8 mouse cellular contexts compared by ENCODE assay signal in genomic region chr6:48627511-48627924, GRCm38 (mm10). TPM values are rescaled to one million over a fixed set of nuclear protein-coding genes. Genes with fewer than 3 reads are reported as not detected.
DNase-seq lines count a peak whose midpoint lies in the region; ATAC-seq and TF ChIP-seq lines count a peak whose summit lies in the region.

No protein-coding gene starts in this region.

- peaks cover 17 to 20% of the 10 kb centered on the region in 2 experiments; a peak in 3 of 4 replicates for H3K4me1 ChIP-seq in heart, embryonic 14.5 days (ENCODE audit: control insufficient read depth in 2 of 2, insufficient read depth in 2 of 2, low read length in 2 of 2)
- peaks cover 23% of the 10 kb centered on the region for H3K4me1 ChIP-seq in embryonic facial prominence, embryonic 15.5 days
- peaks cover 28% of the 10 kb centered on the region for H3K4me1 ChIP-seq in kidney, adult 2 months (ENCODE audit: control insufficient read depth, insufficient read depth, low read length)
- peaks cover 26% of the 10 kb centered on the region for H3K4me1 ChIP-seq in midbrain, embryonic 15.5 days

- intact Hi-C loops in heart, postnatal 36 days (cut with DNase I): no loop called here

- H3K9me3 ChIP-seq in heart, embryonic 14.5 days (ENCODE audit: control insufficient read depth, low read length): no peaks in the 10 kb centered on the region
- no peaks in the 10 kb centered on the region for H3K9me3 ChIP-seq in embryonic facial prominence, embryonic 15.5 days (replicated peaks)
- H3K9me3 ChIP-seq in midbrain, embryonic 15.5 days: no peaks in the 10 kb centered on the region

- TF ChIP-seq POLR2A in kidney, adult 2 months (IDR thresholded peaks at IDR 0.05; ENCODE audit: low read depth, low read length): no peak

- ATAC-seq in heart, embryonic 14.5 days (ENCODE audit: insufficient number of reproducible peaks, insufficient read depth, low FRiP score, low read depth): no peak
- ATAC-seq in embryonic facial prominence, embryonic 15.5 days (ENCODE audit: insufficient number of reproducible peaks, low FRiP score, low TSS enrichment, low read depth): no peak
- ATAC-seq in midbrain, embryonic 15.5 days (replicated peaks): no peak
- ATAC-seq in granulocyte monocyte progenitor cell, adult 5-6 weeks (replicated peaks; ENCODE audit: poor library complexity, severe bottlenecking): no peak

- H3K4me2 ChIP-seq in heart, embryonic 14.5 days (ENCODE audit: low read length): peak overlapping the region; percentile 92
- peak overlapping the region; percentile 94 for H3K4me2 ChIP-seq in embryonic facial prominence, embryonic 15.5 days (replicated peaks)
- peak overlapping the region; percentile 92 for H3K4me2 ChIP-seq in midbrain, embryonic 15.5 days

- DNase-seq in heart, postnatal 36 days: no peak
- DNase-seq in kidney, adult 2 months: peak; percentile 81
- no peak for DNase-seq in layer of hippocampus, adult 9-10 months (ENCODE audit: low spot score)
- DNase-seq in urinary bladder, postnatal 10 days (ENCODE audit: low spot score): no peak

- 15% methylated on average over 7 of the region's 7 CpGs for WGBS in heart, embryonic 14.5 days
- 2% methylated on average over 7 of the region's 7 CpGs for WGBS in embryonic facial prominence, embryonic 15.5 days
- WGBS in kidney, adult 2 months: 7% methylated on average over 7 of the region's 7 CpGs
- 2% methylated on average over 7 of the region's 7 CpGs for WGBS in midbrain, embryonic 15.5 days

- no peak for TF ChIP-seq CTCF in kidney, adult 2 months (conservative IDR thresholded peaks at IDR 0.05; ENCODE audit: insufficient read depth, insufficient read length, low read depth, low read length)

- H3K36me3 ChIP-seq in heart, embryonic 14.5 days (ENCODE audit: control insufficient read depth, insufficient read depth, low read length): no peaks in the 10 kb centered on the region
- H3K36me3 ChIP-seq in embryonic facial prominence, embryonic 15.5 days: no peaks in the 10 kb centered on the region
- no peaks in the 10 kb centered on the region for H3K36me3 ChIP-seq in kidney, adult 2 months (ENCODE audit: control insufficient read depth, insufficient read depth, low read length)
- no peaks in the 10 kb centered on the region for H3K36me3 ChIP-seq in midbrain, embryonic 15.5 days (replicated peaks)

- peaks cover 21% of the 10 kb centered on the region; the same call in 1 of the 2 replicates for H3K27me3 ChIP-seq in heart, embryonic 14.5 days (ENCODE audit: control insufficient read depth, insufficient read depth, low read length)
- H3K27me3 ChIP-seq in embryonic facial prominence, embryonic 15.5 days: peaks cover 45% of the 10 kb centered on the region
- no peaks in the 10 kb centered on the region for H3K27me3 ChIP-seq in kidney, adult 2 months (replicated peaks; ENCODE audit: control insufficient read depth, insufficient read depth, low read length)
- peaks cover 17% of the 10 kb centered on the region for H3K27me3 ChIP-seq in midbrain, embryonic 15.5 days (replicated peaks)

- H3K9ac ChIP-seq in heart, embryonic 14.5 days (ENCODE audit: low read length): peak overlapping the region; percentile 66; the same call in 1 of the 2 replicates
- peak overlapping the region; percentile 18; the same call in 1 of the 2 replicates for H3K9ac ChIP-seq in embryonic facial prominence, embryonic 15.5 days
- H3K9ac ChIP-seq in midbrain, embryonic 15.5 days: peak overlapping the region; percentile 44

- H3K27ac ChIP-seq in heart, embryonic 14.5 days (replicated peaks in 1 of 2; ENCODE audit: control insufficient read depth in 1 of 2, insufficient read depth in 1 of 2, low read depth in 2 of 2, low read length in 2 of 2): no peak overlapping the region
- no peak overlapping the region for H3K27ac ChIP-seq in embryonic facial prominence, embryonic 15.5 days (replicated peaks)
- H3K27ac ChIP-seq in kidney, adult 2 months (ENCODE audit: insufficient read depth, low read depth, low read length): peak overlapping the region; percentile 98
- no peak overlapping the region for H3K27ac ChIP-seq in midbrain, embryonic 15.5 days

- H3K4me3 ChIP-seq in heart, embryonic 14.5 days (ENCODE audit: control insufficient read depth in 1 of 2, insufficient read depth in 1 of 2, low read depth in 1 of 2, low read length in 2 of 2): peak overlapping the region; percentile 49 to 56
- H3K4me3 ChIP-seq in embryonic facial prominence, embryonic 15.5 days (replicated peaks): peak overlapping the region; percentile 52
- H3K4me3 ChIP-seq in kidney, adult 2 months (ENCODE audit: insufficient read depth, low read depth, low read length): peak overlapping the region; percentile 62
- peak overlapping the region; percentile 54 for H3K4me3 ChIP-seq in midbrain, embryonic 15.5 days

RNA-seq across cellular contexts. Expression of gene AI854703, which starts 1.0 kb away (rescaled TPM):
- 0.82 and 1.1 TPM in 2 replicates for polyA plus RNA-seq in heart, embryonic 14.5 days (2014; fragmentation: Nextera tagmentation; extraction: Ambion mirVana)
- under 1 TPM; 0.33 to 0.38 TPM for total RNA-seq in heart, postnatal 36 days (2021)
- polyA plus RNA-seq in embryonic facial prominence, embryonic 15.5 days (2015; fragmentation: Nextera tagmentation; extraction: Ambion mirVana): 1.3 and 1.5 TPM in 2 replicates
- 30.9 and 37.4 TPM in 2 replicates for polyA plus RNA-seq in kidney, adult 2 months (2012; rRNA removed)
- 20.9 and 23.8 TPM in 2 replicates for polyA plus RNA-seq in midbrain, embryonic 15.5 days (2015; fragmentation: Nextera tagmentation; extraction: Ambion mirVana)
- 1.3 TPM in 1 of 2 replicates, not detected in the other for total RNA-seq in granulocyte monocyte progenitor cell, adult 5-6 weeks (2014; fragmentation: Nextera tagmentation)
- total RNA-seq in granulocyte monocyte progenitor cell, adult 5-6 weeks (2017): 0.05 and 0.13 TPM in 2 replicates

RNA-seq across cellular contexts. Expression of gene Gimap8, which starts 19.5 kb away (rescaled TPM):
- polyA plus RNA-seq in heart, embryonic 14.5 days (2014; fragmentation: Nextera tagmentation; extraction: Ambion mirVana): 0.85 and 1.2 TPM in 2 replicates
- 1 to 10 TPM; 6.7 to 6.8 TPM for total RNA-seq in heart, postnatal 36 days (2021)
- 1.1 and 1.4 TPM in 2 replicates for polyA plus RNA-seq in embryonic facial prominence, embryonic 15.5 days (2015; fragmentation: Nextera tagmentation; extraction: Ambion mirVana)
- 6.1 and 9.1 TPM in 2 replicates for polyA plus RNA-seq in kidney, adult 2 months (2012; rRNA removed)
- 0.52 and 0.86 TPM in 2 replicates for polyA plus RNA-seq in midbrain, embryonic 15.5 days (2015; fragmentation: Nextera tagmentation; extraction: Ambion mirVana)
- total RNA-seq in granulocyte monocyte progenitor cell, adult 5-6 weeks (2014; fragmentation: Nextera tagmentation): not detected in 2 replicates
- total RNA-seq in granulocyte monocyte progenitor cell, adult 5-6 weeks (2017): 0.34 and 0.72 TPM in 2 replicates

RNA-seq across cellular contexts. Expression of gene Zfp775, which starts 25.7 kb away (rescaled TPM):
- polyA plus RNA-seq in heart, embryonic 14.5 days (2014; fragmentation: Nextera tagmentation; extraction: Ambion mirVana): 5.4 and 6.3 TPM in 2 replicates
- total RNA-seq in heart, postnatal 36 days (2021): 10 to 100 TPM; 10.4 to 10.7 TPM
- polyA plus RNA-seq in embryonic facial prominence, embryonic 15.5 days (2015; fragmentation: Nextera tagmentation; extraction: Ambion mirVana): 5.9 TPM in 2 replicates
- polyA plus RNA-seq in kidney, adult 2 months (2012; rRNA removed): 4.3 and 6.1 TPM in 2 replicates
- polyA plus RNA-seq in midbrain, embryonic 15.5 days (2015; fragmentation: Nextera tagmentation; extraction: Ambion mirVana): 16.3 and 16.8 TPM in 2 replicates
- total RNA-seq in granulocyte monocyte progenitor cell, adult 5-6 weeks (2014; fragmentation: Nextera tagmentation): 2.2 TPM in 1 of 2 replicates, not detected in the other
- total RNA-seq in granulocyte monocyte progenitor cell, adult 5-6 weeks (2017): 0.99 and 1.7 TPM in 2 replicates

RNA-seq across cellular contexts. Expression of gene Gm44965, which starts 33.8 kb away (rescaled TPM):
- polyA plus RNA-seq in heart, embryonic 14.5 days (2014; fragmentation: Nextera tagmentation; extraction: Ambion mirVana): 0.84 TPM in 1 of 2 replicates, not detected in the other
- total RNA-seq in heart, postnatal 36 days (2021): 1 to 10 TPM in 1 of 2 experiments, not detected in 1; 3.7 TPM
- polyA plus RNA-seq in embryonic facial prominence, embryonic 15.5 days (2015; fragmentation: Nextera tagmentation; extraction: Ambion mirVana): not detected in 2 replicates
- 0.42 and 0.49 TPM in 2 replicates for polyA plus RNA-seq in kidney, adult 2 months (2012; rRNA removed)
- polyA plus RNA-seq in midbrain, embryonic 15.5 days (2015; fragmentation: Nextera tagmentation; extraction: Ambion mirVana): 0.88 TPM in 1 of 2 replicates, not detected in the other
- total RNA-seq in granulocyte monocyte progenitor cell, adult 5-6 weeks (2014; fragmentation: Nextera tagmentation): not detected in 2 replicates
- not detected in 2 replicates for total RNA-seq in granulocyte monocyte progenitor cell, adult 5-6 weeks (2017)

RNA-seq across cellular contexts. Expression of gene Repin1, which starts 33.8 kb away (rescaled TPM):
- 23.4 and 25.4 TPM in 2 replicates for polyA plus RNA-seq in heart, embryonic 14.5 days (2014; fragmentation: Nextera tagmentation; extraction: Ambion mirVana)
- total RNA-seq in heart, postnatal 36 days (2021): 10 to 100 TPM; 27.3 to 33.7 TPM
- polyA plus RNA-seq in embryonic facial prominence, embryonic 15.5 days (2015; fragmentation: Nextera tagmentation; extraction: Ambion mirVana): 26.6 and 28.6 TPM in 2 replicates
- polyA plus RNA-seq in kidney, adult 2 months (2012; rRNA removed): 49.2 and 73.1 TPM in 2 replicates
- polyA plus RNA-seq in midbrain, embryonic 15.5 days (2015; fragmentation: Nextera tagmentation; extraction: Ambion mirVana): 48.9 and 50.4 TPM in 2 replicates
- total RNA-seq in granulocyte monocyte progenitor cell, adult 5-6 weeks (2014; fragmentation: Nextera tagmentation): 15.2 and 18.8 TPM in 2 replicates
- 10.6 and 12.0 TPM in 2 replicates for total RNA-seq in granulocyte monocyte progenitor cell, adult 5-6 weeks (2017)
